Mouse (Mus musculus): Measurements from ENCODE around the gene Tssc4.

GRCm38 (mm10) chr7:143033581-143033980 lies 35.5 kb upstream of the Tssc4 start:
- TF ChIP-seq POLR2A (IDR thresholded peaks at IDR 0.05; ENCODE audit: insufficient read depth, low read depth, low read length), result no peak
- no peak for TF ChIP-seq CTCF (IDR thresholded peaks at IDR 0.05)
- TF ChIP-seq EP300 (IDR thresholded peaks at IDR 0.05; ENCODE audit: insufficient read depth, low read depth, low read length), result no peak

Data from heart, adult 2 months (tissue).